Mouse (Mus musculus): ENCODE data around the gene Lrrc1.

GRCm38 (mm10) chr9:77456169-77456826, 88.4 kb downstream of the Lrrc1 start:
- TF ChIP-seq POLR2A (IDR thresholded peaks at IDR 0.05; ENCODE audit: extremely low read depth, insufficient read depth, low read length) = no peak
- no peak for TF ChIP-seq CTCF (IDR thresholded peaks at IDR 0.05; ENCODE audit: extremely low read depth, insufficient read depth, low read length)
